Mouse (Mus musculus) myocyte (in vitro differentiated cells): ENCODE data around the gene Gm20425.

ENCODE experiments used
- CEBPB ChIP-seq: IDR thresholded peaks from 2 replicates; pipeline ENCODE4 v1.6.1; 2011; ENCODE audit warnings: mild to moderate bottlenecking, moderate library complexity; ENCODE audit not compliant: poor library complexity, insufficient read depth, severe bottlenecking
- E2F4 ChIP-seq: IDR thresholded peaks from one replicate; pipeline ENCODE4 v1.6.1; 2011; ENCODE audit warnings: mild to moderate bottlenecking, control low read depth, moderate library complexity; ENCODE audit not compliant: insufficient read depth
- MAX ChIP-seq: IDR thresholded peaks from one replicate; pipeline ENCODE4 v1.6.1; 2011; ENCODE audit warnings: low read depth, mild to moderate bottlenecking, control low read depth
- MYOD1 ChIP-seq, 3 experiments: IDR thresholded peaks; one replicate each; pipeline ENCODE4 v1.6.1; 2011; ENCODE audit warnings: control low read depth in 2 of 3, low read depth in 2 of 3, mild to moderate bottlenecking in 2 of 3, moderate library complexity in 1 of 3; ENCODE audit not compliant: insufficient read length in 2 of 3, control insufficient read depth in 1 of 3
- MYOG ChIP-seq, 3 experiments: IDR thresholded peaks; one replicate each; pipeline ENCODE4 v1.6.1; 2011; ENCODE audit warnings: control low read depth in 2 of 3, low read depth in 2 of 3, mild to moderate bottlenecking in 2 of 3; ENCODE audit not compliant: insufficient read length in 2 of 3, control insufficient read depth in 1 of 3, insufficient read depth in 1 of 3
- POLR2A ChIP-seq: IDR thresholded peaks from one replicate; pipeline ENCODE4 v1.6.1; 2011; ENCODE audit warnings: low read depth, mild to moderate bottlenecking, control low read depth, moderate library complexity; ENCODE audit not compliant: insufficient read length
- POLR2AphosphoS2 ChIP-seq: IDR thresholded peaks from one replicate; pipeline ENCODE4 v1.6.1; 2011; ENCODE audit warnings: low read depth, control low read depth; ENCODE audit not compliant: insufficient read length
- REST ChIP-seq: IDR thresholded peaks from one replicate; pipeline ENCODE4 v1.6.1; 2011; ENCODE audit warnings: mild to moderate bottlenecking, control low read depth, moderate library complexity; ENCODE audit not compliant: insufficient read depth, insufficient read length
- SRF ChIP-seq: IDR thresholded peaks from one replicate; pipeline ENCODE4 v1.6.1; 2011; ENCODE audit warnings: low read depth; ENCODE audit not compliant: control insufficient read depth, insufficient read length
- TCF12 ChIP-seq: IDR thresholded peaks from one replicate; pipeline ENCODE4 v1.6.1; 2011; ENCODE audit warnings: mild to moderate bottlenecking, control low read depth; ENCODE audit not compliant: poor library complexity, insufficient read depth, severe bottlenecking
- TCF3 ChIP-seq: IDR thresholded peaks from one replicate; pipeline ENCODE4 v1.6.1; 2011; ENCODE audit warnings: low read depth, control low read depth; ENCODE audit not compliant: insufficient read length
- USF1 ChIP-seq: IDR thresholded peaks from one replicate; pipeline ENCODE4 v1.6.1; 2011; ENCODE audit warnings: low read depth, mild to moderate bottlenecking, control low read depth, moderate library complexity

DNA sequence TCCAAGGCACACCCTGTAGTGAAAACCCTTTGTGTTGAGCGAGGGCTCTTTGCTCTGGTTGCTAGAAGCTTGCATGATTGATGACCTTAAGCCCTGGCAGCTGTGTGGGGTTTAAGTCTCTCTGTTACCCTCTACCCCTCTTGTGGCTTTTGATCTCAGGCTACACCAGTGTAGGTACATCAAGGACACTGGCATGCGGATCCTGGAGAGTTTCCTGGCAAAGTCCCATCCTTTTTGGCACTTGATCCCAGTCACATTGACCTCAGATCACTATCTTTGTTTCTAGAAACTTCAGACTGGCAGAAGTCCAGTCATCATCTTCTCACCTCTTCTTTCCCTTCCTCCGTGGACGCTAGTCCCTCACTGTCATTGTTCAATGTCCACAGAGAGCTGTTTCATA is 18.5 kb upstream of the Gm20425 start:
- TF ChIP-seq POLR2A, result no peak
- TF ChIP-seq E2F4, result no peak
- no peak for TF ChIP-seq TCF12
- no peak for TF ChIP-seq POLR2AphosphoS2
- no peak for TF ChIP-seq SRF
- no peak for TF ChIP-seq MYOD1 (IDR thresholded peaks at IDR 0.05; ENCODE audit: control insufficient read depth in 1 of 3, insufficient read length in 2 of 3, low read depth in 2 of 3)
- TF ChIP-seq CEBPB, result no peak
- no peak for TF ChIP-seq TCF3
- TF ChIP-seq MYOG (IDR thresholded peaks at IDR 0.05; ENCODE audit: control insufficient read depth in 1 of 3, insufficient read depth in 1 of 3, insufficient read length in 2 of 3, low read depth in 2 of 3), result no peak
- TF ChIP-seq USF1, result no peak
- TF ChIP-seq REST, result no peak
- TF ChIP-seq MAX, result no peak
